Mouse (Mus musculus) stomach, embryonic 14.5 days (tissue): Measurements from ENCODE around the gene Slc35c1. TPM values are rescaled to one million over a fixed set of nuclear protein-coding genes. Genes with fewer than 3 reads are reported as not detected.

Experiments used
- ATAC-seq: fragments of 200-750 bp; cut with Nextera tagmentation; 2 replicates; pipeline ENCODE4 v1.8.0; 2017; ENCODE audit warnings: low read depth, moderate TSS enrichment; ENCODE audit not compliant: insufficient number of reproducible peaks, insufficient read depth, low FRiP score
- H3K27ac ChIP-seq: fragments of 300-500 bp; sonication (generic); 2 replicates; pipeline ENCODE4 v1.5.1; 2014; ENCODE audit warnings: mild to moderate bottlenecking, low read length, moderate library complexity, mixed read lengths
- H3K27me3 ChIP-seq: fragments of 300-500 bp; sonication (generic); 2 replicates; pipeline ENCODE4 v1.6.1; 2014; ENCODE audit warnings: low read length, control low read depth, mixed read lengths; ENCODE audit not compliant: control insufficient read depth, insufficient read depth
- H3K36me3 ChIP-seq: fragments of 300-500 bp; sonication (generic); 2 replicates; pipeline ENCODE4 v1.6.1; 2014; ENCODE audit warnings: mild to moderate bottlenecking, control low read depth, low read length, moderate library complexity, mixed read lengths; ENCODE audit not compliant: control insufficient read depth, insufficient read depth
- H3K4me1 ChIP-seq: fragments of 300-500 bp; sonication (generic); 2 replicates; pipeline ENCODE4 v1.6.1; 2014; ENCODE audit warnings: low read length, control low read depth, mixed read lengths; ENCODE audit not compliant: control insufficient read depth, insufficient read depth
- H3K4me2 ChIP-seq: fragments of 300-500 bp; sonication (generic); replicated peaks from 2 replicates; pipeline ENCODE4 v1.6.1; 2014; ENCODE audit warnings: low read depth, low read length, control low read depth
- H3K4me3 ChIP-seq: fragments of 300-500 bp; sonication (generic); 2 replicates; pipeline ENCODE4 v1.5.1; 2014; ENCODE audit warnings: low read depth, low read length, control low read depth
- H3K9ac ChIP-seq: fragments of 300-500 bp; sonication (generic); replicated peaks from 2 replicates; pipeline ENCODE4 v1.6.1; 2014; ENCODE audit warnings: low read depth, mild to moderate bottlenecking, control low read depth, low read length, moderate library complexity, mixed read lengths
- H3K9me3 ChIP-seq: fragments of 300-500 bp; sonication (generic); 2 replicates; pipeline ENCODE4 v1.6.1; 2016; ENCODE audit warnings: low read depth, low read length, control low read depth; ENCODE audit not compliant: control insufficient read depth
- WGBS: fragments of 180-500 bp; shearing (Covaris S2); extraction: QIAGEN DNeasy Blood & Tissue Kit; methylation state at CpG from one replicate; pipeline ENCODE4 v1.1.7; 2014; 5-methylcytosine and 5-hydroxymethylcytosine counted together
- polyA plus RNA-seq: library from polyadenylated mRNA; unstranded; fragments of >200 nt; fragmentation: Nextera tagmentation; extraction: Ambion mirVana; gene quantifications from 2 replicates; pipeline ENCODE4 v1.2.1, GENCODE M21; 2014

Gene Slc35c1
- polyA plus RNA-seq, 1 experiment from 2014 or later: 19.2 TPM

- Histone ChIP-seq H3K4me2 (peak overlapping the region; percentile 91), H3K9me3 (no peaks in the 10 kb centered on the region)
Observed at GRCm38 (mm10) chr2:92430723-92431541, 29.4 kb downstream of the Slc35c1 start.

GRCm38 (mm10) chr2:92430089-92430488, 30.2 kb downstream of the Slc35c1 start:
- Histone ChIP-seq H3K4me2 (no peak overlapping the region), H3K4me3 (no peak overlapping the region), H3K9ac (no peak overlapping the region), H3K4me1 (peaks cover 62% of the 10 kb centered on the region), H3K27me3 (no peaks in the 10 kb centered on the region), H3K9me3 (no peaks in the 10 kb centered on the region), H3K36me3 (no peaks in the 10 kb centered on the region), H3K27ac (0 out of 2 replicates have a peak overlapping the region, but pooled peaks have one; percentile 27)
- 69% methylated on average over 2 of the region's 2 CpGs for WGBS
- no peak for ATAC-seq

More at GRCm38 (mm10) chr2:92430723-92431541, 29.4 kb downstream of the Slc35c1 start:
- WGBS: 58% methylated on average over 21 of the region's 21 CpGs
- peak; percentile 21; the same call in 1 of the 2 replicates for ATAC-seq
- H3K9ac ChIP-seq: no peak overlapping the region
- no peaks in the 10 kb centered on the region for H3K36me3 ChIP-seq
- H3K4me1 ChIP-seq: peaks cover 56% of the 10 kb centered on the region
- peak overlapping the region; percentile 17 for H3K4me3 ChIP-seq
- peak overlapping the region; percentile 39; the same call in 1 of the 2 replicates for H3K27ac ChIP-seq
- H3K27me3 ChIP-seq: no peaks in the 10 kb centered on the region

- H3K36me3 ChIP-seq: peaks cover 2% of the 10 kb centered on the region
- H3K27me3 ChIP-seq: no peaks in the 10 kb centered on the region
- ATAC-seq: peak; percentile 80
- H3K4me2 ChIP-seq: no peak overlapping the region
- no peaks in the 10 kb centered on the region for H3K9me3 ChIP-seq
- H3K4me1 ChIP-seq: peaks cover 67% of the 10 kb centered on the region
- H3K27ac ChIP-seq: peak overlapping the region; percentile 71; the same call in 1 of the 2 replicates
- no peak overlapping the region for H3K4me3 ChIP-seq
- 46% methylated on average over 6 of the region's 6 CpGs for WGBS
- H3K9ac ChIP-seq: no peak overlapping the region
Observed at GRCm38 (mm10) chr2:92427882-92428281, 32.5 kb downstream of the Slc35c1 start.

- Histone ChIP-seq H3K4me2 (no peak overlapping the region), H3K36me3 (peaks cover 14% of the 10 kb centered on the region), H3K4me3 (no peak overlapping the region), H3K27ac (peak overlapping the region; percentile 74), H3K27me3 (no peaks in the 10 kb centered on the region), H3K9ac (no peak overlapping the region), H3K9me3 (no peaks in the 10 kb centered on the region), H3K4me1 (peaks cover 56% of the 10 kb centered on the region)
- ATAC-seq: no peak
- WGBS: 72% methylated on average over 3 of the region's 3 CpGs
Observed at GRCm38 (mm10) chr2:92426426-92426825, 33.9 kb downstream of the Slc35c1 start.

- peaks cover 24% of the 10 kb centered on the region for H3K36me3 ChIP-seq
- peaks cover 47% of the 10 kb centered on the region for H3K4me1 ChIP-seq
Observed at GRCm38 (mm10) chr2:92425366-92425765, 35.0 kb downstream of the Slc35c1 start.

GRCm38 (mm10) chr2:92424462-92425308, 35.7 kb downstream of the Slc35c1 start:
- no peak overlapping the region for H3K9ac ChIP-seq
- no peaks in the 10 kb centered on the region for H3K9me3 ChIP-seq
- H3K4me2 ChIP-seq: no peak overlapping the region
- 55% methylated on average over 9 of the region's 9 CpGs for WGBS
- H3K36me3 ChIP-seq: peaks cover 29% of the 10 kb centered on the region
- peak overlapping the region; percentile 90 for H3K27ac ChIP-seq
- H3K27me3 ChIP-seq: no peaks in the 10 kb centered on the region
- peaks cover 42% of the 10 kb centered on the region for H3K4me1 ChIP-seq
- no peak overlapping the region for H3K4me3 ChIP-seq
- ATAC-seq: peak; percentile 54

More at GRCm38 (mm10) chr2:92425366-92425765, 35.0 kb downstream of the Slc35c1 start:
- no peak for ATAC-seq
- no peaks in the 10 kb centered on the region for H3K9me3 ChIP-seq
- peak overlapping the region; percentile 90 for H3K27ac ChIP-seq
- no peaks in the 10 kb centered on the region for H3K27me3 ChIP-seq
- H3K9ac ChIP-seq: no peak overlapping the region
- no peak overlapping the region for H3K4me2 ChIP-seq
- H3K4me3 ChIP-seq: no peak overlapping the region
- WGBS: 76% methylated on average over 4 of the region's 4 CpGs

GRCm38 (mm10) chr2:92423702-92424461, 36.5 kb downstream of the Slc35c1 start:
- H3K36me3 ChIP-seq: peaks cover 34% of the 10 kb centered on the region
- peak; percentile 47 for ATAC-seq

GRCm38 (mm10) chr2:92423156-92423555, 37.2 kb downstream of the Slc35c1 start:
- 92% methylated on average over 9 of the region's 9 CpGs for WGBS
- H3K4me1 ChIP-seq: peaks cover 30% of the 10 kb centered on the region
- no peak overlapping the region for H3K4me3 ChIP-seq
- no peak overlapping the region for H3K4me2 ChIP-seq
- ATAC-seq: no peak
- H3K36me3 ChIP-seq: peaks cover 34% of the 10 kb centered on the region
- no peaks in the 10 kb centered on the region for H3K9me3 ChIP-seq
- H3K27me3 ChIP-seq: no peaks in the 10 kb centered on the region
- H3K27ac ChIP-seq: no peak overlapping the region
- H3K9ac ChIP-seq: no peak overlapping the region

More at GRCm38 (mm10) chr2:92423702-92424461, 36.5 kb downstream of the Slc35c1 start:
- H3K4me1 ChIP-seq: peaks cover 34% of the 10 kb centered on the region
- WGBS: 75% methylated on average over 9 of the region's 9 CpGs
- H3K27me3 ChIP-seq: no peaks in the 10 kb centered on the region
- peak overlapping the region; percentile 90 for H3K27ac ChIP-seq
- H3K4me3 ChIP-seq: no peak overlapping the region
- no peak overlapping the region for H3K4me2 ChIP-seq
- no peaks in the 10 kb centered on the region for H3K9me3 ChIP-seq
- H3K9ac ChIP-seq: no peak overlapping the region
